Mouse (Mus musculus) heart, postnatal 10 days (tissue): ENCODE results near the gene Ip6k1. TPM values are rescaled to one million over a fixed set of nuclear protein-coding genes. Genes with fewer than 3 reads are reported as not detected.

Source experiments
- DNase-seq, 2 experiments: peaks; one replicate each; pipeline ENCODE4 v3.0.0; 2021
- intact Hi-C: fragments of 180-260 bp; cut with DNase I; formaldehyde crosslinking; loops from one replicate; pipeline ENCODE4 v1.15.1; 2025
- total RNA-seq, 2 experiments: library from RNA; stranded (reverse); gene quantifications; 2 replicates each; pipeline ENCODE4 v1.2.3; 2021

The Ip6k1 gene
- 10 to 100 TPM; 53.4 to 55.2 TPM for total RNA-seq

GRCm38 (mm10) chr9:108001922-108002770 is at the start of gene Ip6k1:
Gene Ip6k1 (plus strand): TSS chr9:108002501.
- intact Hi-C loops = no loop called here
- peak; percentile 100 for DNase-seq

- intact Hi-C loops = no loop called here
- no peak for DNase-seq
These were observed 46.5 kb upstream of the Ip6k1 start for GRCm38 (mm10) chr9:107955613-107956289.

GRCm38 (mm10) chr9:107957141-107957540 is 45.2 kb upstream of the Ip6k1 start:
- no peak for DNase-seq
- intact Hi-C loops = no loop called here

- intact Hi-C loops = no loop called here
- DNase-seq = no peak
These were observed 42.4 kb upstream of the Ip6k1 start for GRCm38 (mm10) chr9:107959896-107960295.

GRCm38 (mm10) chr9:107960928-107961327 is 41.4 kb upstream of the Ip6k1 start:
- intact Hi-C loops = no loop called here
- no peak for DNase-seq

- DNase-seq = no peak
- intact Hi-C loops = no loop called here
These were observed 40.9 kb upstream of the Ip6k1 start for GRCm38 (mm10) chr9:107961351-107961762.

- DNase-seq = peak; percentile 54 to 59
- intact Hi-C loops = loop anchor here (1.0 kb wide), 1 partner anchor 58 kb away; no protein-coding TSS in a partner anchor
These were observed 40.4 kb upstream of the Ip6k1 start for GRCm38 (mm10) chr9:107961881-107962280.

GRCm38 (mm10) chr9:107962916-107963315 is 39.4 kb upstream of the Ip6k1 start:
- intact Hi-C loops = loop anchor here (1.0 kb wide), 3 partner anchors 23 to 102 kb away; no protein-coding TSS in a partner anchor
- no peak for DNase-seq

- DNase-seq = peak; percentile 90 to 93
- intact Hi-C loops = loop anchor here (1.0 kb wide), 3 partner anchors 23 to 102 kb away; partner anchors contain the start of gene Gmppb
These were observed 38.6 kb upstream of the Ip6k1 start for GRCm38 (mm10) chr9:107963700-107964099.

GRCm38 (mm10) chr9:107964681-107965080 is 37.6 kb upstream of the Ip6k1 start:
- DNase-seq = no peak
- intact Hi-C loops = loop anchor here (1.0 kb wide), 1 partner anchor 85 kb away; the partner anchor contains the start of gene Gmppb

- DNase-seq = no peak
- intact Hi-C loops = loop anchor here (1.0 kb wide), 1 partner anchor 16 kb away; no protein-coding TSS in a partner anchor
These were observed 35.6 kb upstream of the Ip6k1 start for GRCm38 (mm10) chr9:107966676-107967075.

GRCm38 (mm10) chr9:107967437-107967836 is 34.9 kb upstream of the Ip6k1 start:
- intact Hi-C loops = no loop called here

GRCm38 (mm10) chr9:107968531-107968930 is 33.8 kb upstream of the Ip6k1 start:
- DNase-seq = no peak
- intact Hi-C loops = no loop called here

More at GRCm38 (mm10) chr9:107967437-107967836, 34.9 kb upstream of the Ip6k1 start:
- no peak for DNase-seq

GRCm38 (mm10) chr9:107970311-107970710 is 32.0 kb upstream of the Ip6k1 start:
- DNase-seq = no peak
- intact Hi-C loops = no loop called here

- DNase-seq = peak; percentile 32 to 55
- intact Hi-C loops = no loop called here
These were observed 30.4 kb upstream of the Ip6k1 start for GRCm38 (mm10) chr9:107971690-107972541.

GRCm38 (mm10) chr9:107974491-107975171 is 27.7 kb upstream of the Ip6k1 start:
- DNase-seq = no peak
- intact Hi-C loops = no loop called here

- DNase-seq = peak; percentile 67 to 69
- intact Hi-C loops = no loop called here
These were observed 26.6 kb upstream of the Ip6k1 start, which contains the start of gene Uba7 for GRCm38 (mm10) chr9:107975399-107976386. Gene Uba7 (plus strand): TSS chr9:107975505.

- no peak for DNase-seq
- intact Hi-C loops = no loop called here
These were observed 23.5 kb upstream of the Ip6k1 start for GRCm38 (mm10) chr9:107978815-107979214.
